In the genomic region with DNA sequence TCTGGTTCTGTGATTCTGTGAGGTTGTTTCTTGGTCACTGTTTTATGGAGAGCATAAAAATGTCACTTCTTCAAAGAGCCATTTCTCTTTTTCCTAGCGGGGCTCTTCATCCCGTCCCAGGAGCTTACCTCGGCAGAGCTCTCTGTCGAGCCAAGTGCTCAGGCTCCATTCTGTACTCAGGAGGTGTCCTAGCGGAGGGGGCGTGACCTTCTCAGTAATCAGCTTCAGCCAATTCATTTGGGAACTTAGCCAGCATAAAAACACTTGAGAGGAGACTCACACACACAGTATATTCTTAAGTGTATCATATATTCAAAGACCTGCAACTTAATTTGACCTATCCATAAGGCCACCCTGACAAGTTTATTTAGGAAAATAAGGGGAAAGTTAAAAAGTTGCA, we compare ENCODE assay signal across 24 mouse cellular contexts. TPM values are rescaled to one million over a fixed set of nuclear protein-coding genes. Genes with fewer than 3 reads are reported as not detected.
DNase-seq lines count a peak whose midpoint lies in the region; ATAC-seq and TF ChIP-seq lines count a peak whose summit lies in the region.
"Had no signal": no experiment of that assay in that cellular context is flagged by ENCODE, and none has a peak within 500 bp of the region (broad histone marks: within the 10 kb centered on the region; RNA-seq: fewer than 3 reads in every experiment).

No protein-coding gene starts in this region.

- no peaks in the 10 kb centered on the region; the same call in 1 of the 2 replicates for H3K36me3 ChIP-seq in kidney, adult 2 months (ENCODE audit: control insufficient read depth, insufficient read depth, low read length)

- peak; percentile 68 for ATAC-seq in erythroblast, adult 5-6 weeks (replicated peaks; ENCODE audit: low FRiP score, poor library complexity, severe bottlenecking)
- ATAC-seq: activated CD4-positive, CD25-positive, alpha-beta regulatory T cell, adult 4 months; CD4-positive, CD25-positive, alpha-beta regulatory T cell, adult 4 months; forebrain, embryonic 14.5 days; forebrain, embryonic 16.5 days; Patski had no signal

- WGBS in kidney, adult 2 months: 44% methylated on average over 6 of the region's 6 CpGs

- H3K27me3 ChIP-seq in kidney, adult 2 months (replicated peaks; ENCODE audit: control insufficient read depth, insufficient read depth, low read length): no peaks in the 10 kb centered on the region
- H3K27me3 ChIP-seq: CH12.LX; embryonic facial prominence, embryonic 13.5 days; embryonic facial prominence, embryonic 15.5 days; forebrain, embryonic 12.5 days; Patski had no signal

- peak; percentile 15 for DNase-seq in lung, postnatal 36 days
- no peak for DNase-seq in lung, postnatal 14 days
- no peak for DNase-seq in kidney, adult 2 months
- no peak for DNase-seq in heart, postnatal 4 days
- DNase-seq: adrenal gland, adult 8-10 months; adrenal gland, postnatal 14 days; adrenal gland, postnatal 36 days; B cell, adult 2 months; cerebellum, adult 11-12 months; cerebellum, adult 2 months; cerebellum, adult 9-10 months; cerebellum, postnatal 10 days; cerebellum, postnatal 25 days had no signal

- no peak for TF ChIP-seq POLR2A in kidney, adult 2 months (IDR thresholded peaks at IDR 0.05; ENCODE audit: low read depth, low read length)

- TF ChIP-seq CTCF in kidney, adult 2 months (conservative IDR thresholded peaks at IDR 0.05; ENCODE audit: insufficient read depth, insufficient read length, low read depth, low read length): no peak

- H3K4me3 ChIP-seq in kidney, adult 2 months (ENCODE audit: insufficient read depth, low read depth, low read length): no peak overlapping the region
- H3K4me3 ChIP-seq: embryonic facial prominence, embryonic 13.5 days; embryonic facial prominence, embryonic 15.5 days; forebrain, embryonic 10.5 days; forebrain, embryonic 12.5 days had no signal

- no peaks in the 10 kb centered on the region for H3K4me1 ChIP-seq in kidney, adult 2 months (ENCODE audit: control insufficient read depth, insufficient read depth, low read length)
- H3K4me1 ChIP-seq: embryonic facial prominence, embryonic 13.5 days; embryonic facial prominence, embryonic 15.5 days; forebrain, embryonic 10.5 days; forebrain, embryonic 12.5 days had no signal

- H3K27ac ChIP-seq in kidney, adult 2 months (ENCODE audit: insufficient read depth, low read depth, low read length): no peak overlapping the region
- H3K27ac ChIP-seq: embryonic facial prominence, embryonic 13.5 days; embryonic facial prominence, embryonic 15.5 days; forebrain, embryonic 10.5 days; forebrain, embryonic 12.5 days had no signal

RNA-seq across cellular contexts. Expression of a gene that starts 15.2 kb away (rescaled TPM):
- total RNA-seq in erythroblast, adult 5-6 weeks (2015; ENCODE audit: low replicate concordance): 8.1 and 12.5 TPM in 2 replicates
- total RNA-seq in erythroblast, adult 5-6 weeks (2017; ENCODE audit: low replicate concordance): 23.4 and 35.0 TPM in 2 replicates
- polyA plus RNA-seq in kidney, adult 2 months (2012; rRNA removed): 21.4 and 22.9 TPM in 2 replicates
- 10 to 100 TPM; 24.5 to 24.7 TPM for total RNA-seq in heart, postnatal 4 days (2021)

RNA-seq across cellular contexts. Expression of a gene that starts 34.1 kb away (rescaled TPM):
- total RNA-seq in erythroblast, adult 5-6 weeks (2015; ENCODE audit: low replicate concordance): 3.3 and 6.7 TPM in 2 replicates
- 3.1 and 12.4 TPM in 2 replicates for total RNA-seq in erythroblast, adult 5-6 weeks (2017; ENCODE audit: low replicate concordance)
- 32.5 and 38.7 TPM in 2 replicates for polyA plus RNA-seq in kidney, adult 2 months (2012; rRNA removed)
- 10 to 100 TPM; 13.2 to 16.8 TPM for total RNA-seq in heart, postnatal 4 days (2021)

RNA-seq across cellular contexts. Expression of a gene that starts 38.3 kb away (rescaled TPM):
- total RNA-seq in erythroblast, adult 5-6 weeks (2015; ENCODE audit: low replicate concordance): 26.1 and 35.1 TPM in 2 replicates
- 33.3 and 37.7 TPM in 2 replicates for total RNA-seq in erythroblast, adult 5-6 weeks (2017; ENCODE audit: low replicate concordance)
- 146 and 187 TPM in 2 replicates for polyA plus RNA-seq in kidney, adult 2 months (2012; rRNA removed)
- 100 to 1,000 TPM; 116 to 121 TPM for total RNA-seq in heart, postnatal 4 days (2021)
